Comparison of ENCODE assay signal across 21 mouse cellular contexts in genomic region chr2:53088744-53089143, GRCm38 (mm10).
DNase-seq lines count a peak whose midpoint lies in the region; ATAC-seq lines count a peak whose summit lies in the region.
"Had no signal": no experiment of that assay in that cellular context is flagged by ENCODE, and none has a peak within 500 bp of the region (broad histone marks: within the 10 kb centered on the region; RNA-seq: fewer than 3 reads in every experiment).

No protein-coding gene starts in this region.

- DNase-seq in thymus, postnatal 14 days, result peak; percentile 6
- no peak for DNase-seq in thymus, postnatal 36 days
- DNase-seq in T-cell, adult 2 months (ENCODE audit: low spot score), result peak; percentile 29
- peak; percentile 50 for DNase-seq in induced T-regulatory cell, adult 2 months (ENCODE audit: low read depth)
- DNase-seq in thymus, postnatal 25 days, result peak; percentile 5
- DNase-seq in testis, postnatal 10 days (ENCODE audit: low spot score), result no peak
- no peak for DNase-seq in urinary bladder, postnatal 4 days (ENCODE audit: low spot score in 2 of 2)
- DNase-seq: adrenal gland, adult 2 months; adrenal gland, postnatal 36 days; B cell, adult 2 months; cerebellum, adult 18-20 months; cerebellum, postnatal 14 days; heart, postnatal 14 days; kidney, adult 18-20 months; kidney, postnatal 36 days; lung, postnatal 36 days; midbrain, embryonic 14.5 days; right cerebral cortex, postnatal 25 days had no signal

- no peak for ATAC-seq in megakaryocyte-erythroid progenitor cell, adult 5-6 weeks (replicated peaks; ENCODE audit: low FRiP score, low TSS enrichment, poor library complexity, severe bottlenecking)
- ATAC-seq: forebrain, embryonic 15.5 days; hindbrain, postnatal 0 days had no signal

Comparison
In these comparisons a context has a peak if more than half of its experiments do, and no peak if none do; other contexts are left out.
1. DNase-seq: peak in thymus, postnatal 14 days (single experiment), T-cell, adult 2 months (single experiment), induced T-regulatory cell, adult 2 months (single experiment) and thymus, postnatal 25 days (single experiment); none in thymus, postnatal 36 days (0 of 2), testis, postnatal 10 days (single experiment) and urinary bladder, postnatal 4 days (0 of 2).